Mouse (Mus musculus): ENCODE results near the gene Zbtb38.

The Zbtb38 gene

DNA sequence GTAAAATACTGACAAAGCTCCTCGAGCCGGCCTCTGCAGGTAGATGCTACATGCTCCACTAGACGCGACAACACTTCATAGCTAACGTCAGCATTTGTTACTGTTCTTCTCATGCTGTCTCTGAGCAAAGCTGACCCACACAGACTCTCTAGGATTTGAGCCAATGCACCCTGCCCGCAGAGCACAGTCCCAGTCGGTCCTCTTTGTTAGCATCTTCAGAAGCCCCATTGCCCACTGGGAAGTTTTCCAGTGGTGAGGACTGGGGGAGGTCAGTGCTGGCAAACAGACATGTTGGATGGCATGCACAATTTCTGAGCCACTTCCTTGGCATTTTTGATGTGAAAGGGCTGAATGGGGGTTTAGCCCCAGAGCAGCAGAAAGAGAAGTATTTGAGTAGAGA lies 113.2 kb downstream of the Zbtb38 start:
- no peak for DNase-seq (ENCODE audit: low spot score in 2 of 2)

DNA sequence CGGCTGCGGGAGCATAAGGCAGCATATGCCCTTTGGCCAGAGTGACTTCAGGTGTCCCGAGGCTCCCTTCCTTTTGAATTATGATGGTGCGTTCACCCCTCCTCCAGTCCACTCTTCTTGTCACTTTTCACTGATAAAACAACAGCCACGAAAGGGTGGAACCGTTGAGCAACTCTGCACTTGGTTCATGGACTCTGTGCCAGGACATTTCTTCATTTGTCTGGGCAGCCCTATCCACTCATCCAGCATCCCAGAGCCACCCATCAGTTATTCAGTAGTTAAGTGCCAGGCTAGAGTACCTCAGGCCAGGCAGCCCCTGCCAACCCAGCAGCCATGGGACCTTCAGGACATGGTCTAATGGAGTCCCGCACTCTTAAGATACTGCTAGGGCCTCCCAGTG lies 114.1 kb downstream of the Zbtb38 start:
- DNase-seq (ENCODE audit: low spot score in 2 of 2), result no peak

DNA sequence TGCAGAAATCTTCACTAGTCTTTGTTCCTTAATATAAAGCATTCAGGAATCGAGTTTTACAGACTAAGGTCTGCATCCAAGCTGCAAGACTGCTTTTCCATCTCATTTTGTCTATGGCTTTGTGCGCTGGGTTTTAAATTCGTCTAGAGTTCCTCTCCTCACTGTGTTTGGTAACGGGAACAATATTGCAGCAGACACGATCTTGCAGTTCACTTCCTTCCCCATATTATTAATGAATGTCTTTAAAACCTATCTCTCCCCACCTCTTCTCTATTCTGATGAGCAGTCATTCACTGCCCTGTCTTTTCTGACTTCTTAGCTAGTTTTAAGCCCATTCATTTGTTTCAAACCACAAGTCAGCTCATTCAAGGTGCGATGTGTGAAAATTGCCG lies 115.5 kb downstream of the Zbtb38 start:
- no peak for DNase-seq (ENCODE audit: low spot score in 2 of 2)

DNA sequence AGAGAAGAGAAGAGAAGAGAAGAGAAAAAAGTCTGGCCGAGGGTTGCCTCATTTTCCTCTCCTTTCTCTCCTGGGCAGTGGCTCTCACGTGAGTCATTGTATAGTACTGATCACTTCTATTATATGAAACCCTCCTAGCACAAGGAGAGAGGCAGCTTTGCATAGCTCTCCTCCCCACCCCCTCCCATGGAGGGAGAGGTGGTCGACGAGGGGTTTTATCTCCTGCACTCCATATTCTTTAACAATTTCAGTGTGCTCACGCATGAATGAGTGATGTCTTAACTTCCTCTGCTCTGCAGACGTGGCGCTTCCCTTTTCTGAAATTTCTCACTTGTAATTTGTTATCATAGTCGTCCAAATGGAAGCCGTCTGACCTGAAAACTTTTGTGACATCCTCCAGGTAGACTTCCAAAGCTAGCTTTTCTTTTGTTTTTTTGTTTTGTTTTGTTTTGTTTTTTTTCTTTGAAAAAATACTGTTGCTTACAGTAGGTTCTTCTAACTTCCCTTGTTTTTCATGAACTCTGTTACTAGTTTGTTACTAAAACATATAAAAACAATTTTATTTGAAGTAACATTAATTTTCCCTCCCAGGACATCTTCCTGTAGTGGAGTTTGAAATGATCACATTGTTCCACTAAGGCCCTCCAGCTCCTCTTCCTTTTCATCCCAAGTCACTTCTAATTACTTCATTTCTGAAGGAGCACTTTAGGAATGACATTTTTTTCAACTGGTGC lies 116.0 kb downstream of the Zbtb38 start:
- no peak for DNase-seq (ENCODE audit: low spot score in 2 of 2)

DNA sequence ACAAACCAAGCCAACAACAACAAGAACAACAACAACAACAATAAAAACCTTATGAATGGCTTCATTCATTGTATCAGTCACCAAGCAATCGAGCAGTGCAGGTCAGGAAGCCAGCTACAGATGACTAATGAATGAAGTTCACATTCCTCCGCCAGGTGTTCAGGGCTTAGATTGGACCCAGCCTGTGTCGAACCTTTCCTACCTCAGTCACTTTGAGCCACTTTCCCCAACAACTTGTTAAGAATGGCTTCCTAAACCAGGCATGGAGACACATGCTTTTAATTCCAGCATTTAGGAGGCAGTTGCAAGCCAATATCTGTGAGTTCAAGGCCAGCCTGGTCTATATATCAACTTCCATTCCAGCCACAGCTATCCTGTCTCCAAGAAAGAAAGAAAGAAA lies 116.7 kb downstream of the Zbtb38 start:
- DNase-seq (ENCODE audit: low spot score in 2 of 2), result no peak

DNA sequence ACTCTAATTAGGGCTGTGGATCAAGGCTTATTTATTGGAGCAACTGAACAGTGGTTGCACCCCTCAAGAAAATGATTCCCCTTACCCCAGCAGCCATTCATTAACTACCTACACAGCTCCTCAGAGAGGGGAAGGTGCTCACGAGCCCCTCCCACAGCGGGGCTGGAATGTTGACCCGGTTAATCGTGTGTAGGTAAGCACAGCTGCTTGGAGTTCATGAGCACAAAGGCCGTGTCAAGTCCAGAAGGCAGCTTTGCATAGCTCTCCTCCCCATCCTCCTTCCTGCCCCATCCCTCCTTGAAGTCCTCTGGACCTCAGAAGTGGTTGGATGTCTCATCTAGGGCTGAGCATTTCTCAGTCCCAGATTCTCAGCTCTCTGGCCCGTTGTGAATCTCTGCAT lies 117.5 kb downstream of the Zbtb38 start:
- DNase-seq (ENCODE audit: low spot score in 2 of 2), result no peak

DNA sequence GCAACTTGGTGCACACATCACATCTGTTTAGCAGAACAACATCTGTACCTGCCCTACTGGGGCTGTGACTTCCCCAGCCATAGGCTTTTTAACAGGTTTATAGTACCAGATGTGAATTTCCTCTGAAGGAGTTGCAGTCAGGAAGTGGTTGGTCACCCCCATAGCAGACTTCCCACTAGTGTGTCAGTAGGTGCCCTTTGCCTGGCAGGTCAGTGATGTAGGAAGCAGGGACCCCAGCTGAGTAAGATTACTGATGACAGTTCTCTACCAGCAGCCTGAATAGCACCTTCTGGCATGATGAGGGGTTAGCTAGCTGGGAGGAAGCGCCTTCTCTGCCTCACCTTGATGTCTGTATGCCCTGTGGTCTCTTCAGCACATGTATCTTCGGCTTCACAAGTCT lies 118.9 kb downstream of the Zbtb38 start:
- no peak for DNase-seq (ENCODE audit: low spot score in 2 of 2)

Measured in heart, adult 9 months (tissue).